Mouse (Mus musculus): ENCODE data around the gene Klk7. TPM values are rescaled to one million over a fixed set of nuclear protein-coding genes. Genes with fewer than 3 reads are reported as not detected.
A peak's percentile ranks its signal among the peaks of the same experiment; 100 is the strongest.

The Klk7 gene
- not detected for polyA plus RNA-seq (2017; shearing (Covaris generic))

DNA sequence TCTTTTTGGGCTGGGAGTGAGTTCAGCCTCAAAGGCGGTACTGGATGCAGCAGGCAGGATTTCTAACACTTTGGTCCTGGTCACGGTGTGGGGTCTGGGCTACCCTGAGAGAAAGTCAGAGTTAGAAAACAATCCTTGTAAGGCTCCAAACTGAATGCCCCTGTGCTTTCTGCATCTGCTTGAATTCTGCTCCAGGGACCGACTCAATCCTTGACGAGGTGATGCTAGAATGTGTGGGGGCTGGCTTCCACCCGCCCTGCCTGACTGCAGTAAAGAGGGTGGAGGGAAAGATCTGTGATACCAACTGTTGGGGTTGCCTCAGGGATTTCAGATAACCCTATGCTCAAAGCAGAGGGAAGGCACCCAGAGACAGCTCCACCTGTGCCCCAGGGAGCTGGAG is at the start of gene Klk7:
TSS of gene Klk7 (plus strand) at position 301 of the 400 bp plus-strand sequence.
- ATAC-seq = no peak

DNA sequence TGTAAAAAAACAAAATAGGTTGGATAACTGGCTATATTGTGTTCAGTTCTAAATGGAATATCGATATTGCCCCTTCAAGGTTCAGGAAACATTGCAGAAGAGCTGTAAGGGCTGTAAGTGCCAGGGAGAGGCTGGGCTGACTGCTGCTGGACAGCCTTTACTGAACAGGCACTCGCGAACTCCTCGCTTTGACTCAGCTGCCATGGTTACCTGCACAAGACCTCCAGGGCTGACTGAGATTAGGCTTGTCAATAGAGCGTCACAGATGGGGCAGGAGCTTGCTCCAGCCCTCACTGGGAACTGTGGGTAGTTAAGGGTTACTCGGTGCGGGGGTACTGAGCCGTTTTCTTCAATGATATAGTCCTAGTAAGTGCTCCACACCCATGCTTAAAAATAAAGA is 44.6 kb upstream of the Klk7 start:
- no peak for ATAC-seq

DNA sequence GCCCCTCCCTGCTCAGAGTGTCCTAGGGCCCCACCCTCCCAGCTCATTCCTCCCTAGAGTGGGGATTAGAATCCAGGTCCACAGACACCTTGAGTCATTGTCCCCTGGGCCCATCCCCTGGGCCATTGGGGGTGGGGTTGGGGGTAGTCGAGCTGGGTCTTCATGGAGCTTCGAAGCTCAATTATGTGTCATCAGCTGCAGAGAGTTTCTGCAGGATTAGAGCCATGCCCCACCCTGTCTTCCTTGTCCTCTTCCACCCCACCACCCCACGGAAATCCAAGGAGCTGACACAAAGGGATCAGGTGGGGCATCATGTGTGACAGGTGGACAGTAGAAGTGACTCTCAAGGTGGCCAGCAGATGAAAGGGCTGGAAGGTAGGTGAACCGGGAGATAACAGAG is 42.5 kb upstream of the Klk7 start, which contains the start of gene Klk12:
TSS of gene Klk12 (plus strand) at position 301 of the 400 bp plus-strand sequence.
- no peak for ATAC-seq

DNA sequence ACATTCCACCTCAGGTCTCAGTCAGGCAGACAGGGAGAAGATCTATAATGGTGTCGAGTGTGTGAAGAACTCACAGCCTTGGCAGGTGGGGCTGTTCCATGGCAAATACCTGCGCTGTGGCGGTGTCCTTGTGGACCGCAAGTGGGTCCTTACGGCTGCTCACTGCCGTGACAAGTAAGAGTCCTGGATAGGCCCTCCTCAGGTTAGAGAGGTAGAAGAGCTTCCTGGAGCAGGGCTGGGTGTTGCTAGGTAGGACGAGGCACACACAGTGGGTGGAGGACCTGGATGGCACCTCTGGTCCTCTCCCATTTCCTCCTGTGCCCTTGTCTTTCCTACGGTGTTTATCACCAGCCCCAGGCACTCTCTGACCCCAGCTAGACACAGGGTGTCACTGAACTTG is 41.5 kb upstream of the Klk7 start:
- no peak for ATAC-seq

DNA sequence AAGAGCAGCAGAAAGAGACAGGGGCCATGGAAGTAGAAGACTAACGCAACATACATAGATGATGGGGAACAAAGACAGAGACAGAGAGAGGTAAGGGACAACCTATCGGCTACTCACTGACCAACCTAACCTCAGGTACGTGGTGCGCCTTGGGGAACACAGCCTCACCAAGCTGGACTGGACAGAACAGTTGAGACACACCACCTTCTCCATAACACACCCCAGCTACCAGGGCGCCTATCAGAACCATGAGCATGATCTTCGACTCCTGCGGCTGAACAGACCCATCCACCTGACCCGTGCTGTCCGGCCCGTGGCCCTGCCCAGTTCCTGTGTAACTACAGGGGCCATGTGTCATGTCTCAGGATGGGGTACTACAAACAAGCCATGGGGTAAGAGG is 40.4 kb upstream of the Klk7 start:
- no peak for ATAC-seq

DNA sequence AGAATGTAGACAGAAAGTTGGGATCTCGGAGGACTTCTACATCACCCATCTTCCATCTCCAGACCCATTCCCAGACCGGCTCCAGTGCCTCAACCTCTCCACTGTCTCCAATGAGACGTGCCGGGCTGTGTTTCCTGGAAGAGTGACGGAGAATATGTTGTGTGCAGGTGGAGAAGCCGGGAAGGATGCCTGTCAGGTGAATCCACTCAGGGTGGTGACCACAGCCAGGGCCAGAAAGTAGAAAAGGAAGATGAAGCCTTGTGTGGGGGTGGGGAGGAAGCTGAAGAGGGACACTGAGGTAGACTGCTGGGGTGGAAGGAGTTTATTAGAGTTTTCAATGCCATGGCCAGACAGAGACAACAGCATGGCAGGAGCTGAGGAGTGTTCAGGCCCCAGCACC is 39.2 kb upstream of the Klk7 start:
- ATAC-seq = no peak

DNA sequence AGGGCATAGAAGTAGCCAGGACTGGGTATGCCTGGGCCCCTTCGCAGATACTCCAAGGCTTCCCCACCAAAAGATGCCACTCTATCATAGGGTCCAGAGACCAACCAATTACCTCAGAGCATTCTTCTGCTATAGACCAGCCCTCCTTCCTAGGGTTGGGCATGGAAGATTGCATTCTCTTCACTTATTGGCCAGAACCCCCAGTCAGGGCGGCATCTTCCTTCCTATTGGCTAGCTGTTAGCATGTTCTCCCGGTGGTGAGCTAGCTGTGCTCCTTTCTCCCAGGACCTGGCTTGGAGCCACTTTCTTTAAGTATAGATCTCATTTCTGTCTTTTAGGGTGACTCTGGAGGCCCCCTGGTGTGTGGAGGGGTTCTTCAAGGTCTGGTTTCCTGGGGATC is 38.2 kb upstream of the Klk7 start:
- ATAC-seq = no peak

DNA sequence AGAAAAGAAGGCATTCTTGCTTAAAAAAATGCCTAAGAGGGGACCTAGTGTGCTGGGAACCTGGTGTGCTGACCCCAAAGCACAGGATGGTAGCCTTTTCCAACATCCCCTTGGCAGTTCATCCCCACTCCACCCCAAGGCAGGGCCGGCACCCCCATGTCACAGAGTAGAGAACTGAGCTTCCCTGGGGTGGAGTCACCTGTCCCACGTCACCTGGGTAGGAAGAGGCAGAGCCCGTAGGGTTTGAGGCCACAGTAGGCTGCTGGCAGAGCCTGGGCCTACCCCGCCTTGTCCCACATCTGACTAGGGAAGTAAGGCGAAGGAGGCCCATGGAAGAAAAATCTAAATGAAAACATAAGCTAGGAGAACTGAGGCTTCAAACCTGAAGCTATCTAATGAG is 36.7 kb upstream of the Klk7 start, which contains the start of gene Klk11:
TSS of gene Klk11 (plus strand) at position 241 of the 400 bp plus-strand sequence.
- ATAC-seq = no peak

DNA sequence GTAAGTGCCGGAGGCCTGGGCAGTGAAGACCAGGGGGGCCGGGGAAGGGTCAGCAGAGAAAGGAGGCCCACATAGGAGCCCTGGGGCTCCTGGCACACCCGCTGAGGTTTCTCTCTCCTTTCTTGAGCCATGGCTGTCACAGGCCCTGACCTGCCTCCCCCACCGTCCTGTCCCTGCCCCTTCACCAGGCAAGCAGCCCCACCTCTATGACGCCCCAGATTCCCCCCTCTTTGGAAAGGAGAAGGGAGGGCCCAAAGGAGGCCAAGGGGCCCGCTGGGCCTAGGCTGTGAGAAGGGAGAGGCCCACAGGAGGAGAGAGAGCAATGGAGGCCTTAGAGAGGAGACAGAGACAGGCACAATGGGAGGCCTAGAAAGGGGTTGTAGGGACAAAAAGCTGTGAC is 36.3 kb upstream of the Klk7 start:
- no peak for ATAC-seq

DNA sequence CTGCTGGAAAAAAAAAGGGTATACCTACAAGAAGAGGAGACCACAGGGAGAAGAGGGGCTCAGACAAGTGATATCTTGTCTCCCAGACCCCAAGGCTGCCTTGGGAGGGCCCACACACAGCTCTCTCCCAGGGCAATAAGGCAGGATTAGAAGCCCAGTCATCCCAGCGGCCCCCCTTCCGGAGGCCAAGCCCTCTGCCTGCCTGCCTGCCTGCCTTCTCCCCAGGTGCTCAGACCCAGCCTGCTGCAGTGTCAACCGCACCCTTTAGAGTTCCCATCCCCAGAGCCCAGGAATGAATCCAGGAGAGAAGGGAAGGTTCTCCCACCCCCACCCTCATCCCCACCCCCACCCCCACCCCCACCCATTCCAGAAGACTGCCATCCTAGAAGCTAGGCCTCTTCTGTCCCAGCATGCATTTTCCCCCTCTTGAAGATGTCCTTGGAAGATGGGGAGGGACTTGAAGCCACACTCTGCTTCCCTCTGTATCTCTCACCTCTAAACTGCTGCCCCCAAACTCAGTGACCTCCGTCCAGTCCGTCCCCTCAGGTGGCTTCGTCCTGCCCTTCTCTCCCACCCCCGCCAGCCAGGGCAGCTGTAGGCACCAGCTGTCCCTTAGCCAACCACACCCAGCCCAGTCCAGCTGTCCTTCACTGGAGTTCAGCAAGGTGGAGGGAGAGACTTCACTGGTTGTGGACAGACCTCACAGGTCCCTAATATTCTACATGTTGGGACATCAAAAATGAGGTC is 35.6 kb upstream of the Klk7 start:
- no peak for ATAC-seq

DNA sequence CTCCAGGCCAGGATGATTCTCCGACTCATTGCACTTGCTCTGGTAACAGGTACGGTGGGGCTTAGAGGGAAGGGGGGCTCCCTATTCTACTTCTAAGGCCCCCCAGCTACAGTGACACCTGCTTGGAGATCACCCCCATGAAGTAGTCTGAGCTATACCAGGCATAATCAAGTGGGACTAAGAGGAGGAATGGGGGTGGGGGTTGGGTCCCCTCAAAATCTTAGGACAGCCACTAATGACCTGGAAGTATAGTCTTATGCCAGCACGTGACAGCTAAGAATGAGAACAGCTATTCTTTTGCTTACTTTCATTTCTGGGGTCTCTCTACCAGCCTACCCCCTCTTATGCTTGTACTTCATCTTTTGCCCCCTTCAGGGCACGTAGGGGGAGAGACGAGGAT is 34.6 kb upstream of the Klk7 start:
- ATAC-seq = no peak

DNA sequence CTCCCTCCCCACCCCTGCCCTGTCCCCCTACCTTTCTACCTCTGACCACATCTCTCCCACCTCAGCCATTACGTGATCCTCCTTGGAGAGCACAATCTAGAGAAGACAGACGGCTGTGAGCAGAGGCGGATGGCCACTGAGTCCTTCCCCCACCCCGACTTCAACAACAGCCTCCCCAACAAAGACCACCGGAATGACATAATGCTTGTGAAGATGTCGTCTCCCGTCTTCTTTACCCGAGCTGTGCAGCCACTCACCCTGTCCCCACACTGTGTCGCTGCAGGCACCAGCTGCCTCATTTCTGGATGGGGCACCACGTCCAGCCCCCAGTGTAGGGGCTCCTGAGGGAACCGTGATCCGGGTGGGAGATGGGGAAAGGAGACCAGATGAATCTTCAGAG is 33.7 kb upstream of the Klk7 start:
- ATAC-seq = no peak

DNA sequence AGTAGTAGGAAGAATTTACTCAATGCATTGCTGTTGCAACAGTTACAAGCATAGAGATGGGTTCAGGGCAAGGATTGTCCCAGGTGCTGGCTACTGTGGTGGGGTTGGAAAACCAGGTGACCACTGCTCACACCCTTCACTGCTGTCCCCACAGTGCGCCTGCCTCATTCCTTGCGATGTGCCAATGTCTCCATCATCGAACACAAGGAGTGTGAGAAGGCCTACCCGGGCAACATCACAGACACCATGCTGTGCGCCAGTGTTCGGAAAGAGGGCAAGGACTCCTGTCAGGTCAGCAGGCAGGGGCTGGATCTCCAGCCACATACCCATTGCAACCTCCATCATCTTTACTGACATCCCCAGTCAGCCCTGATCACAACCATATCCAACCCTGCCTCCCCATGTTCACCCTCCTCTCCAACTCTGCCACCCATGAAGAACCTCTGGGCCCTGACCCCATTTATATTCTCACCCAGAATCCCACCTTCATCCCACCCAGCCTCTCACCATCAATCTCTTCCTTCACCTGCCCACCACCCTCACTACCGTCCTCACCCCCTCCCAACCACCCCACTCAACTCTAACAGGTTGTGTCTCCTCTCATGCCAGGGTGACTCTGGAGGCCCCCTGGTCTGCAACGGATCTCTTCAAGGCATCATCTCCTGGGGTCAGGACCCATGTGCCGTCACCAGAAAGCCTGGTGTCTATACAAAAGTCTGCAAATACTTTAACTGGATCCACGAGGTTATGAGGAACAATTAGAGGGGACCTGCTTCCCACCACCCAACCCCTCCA is 32.7 kb upstream of the Klk7 start:
- no peak for ATAC-seq

DNA sequence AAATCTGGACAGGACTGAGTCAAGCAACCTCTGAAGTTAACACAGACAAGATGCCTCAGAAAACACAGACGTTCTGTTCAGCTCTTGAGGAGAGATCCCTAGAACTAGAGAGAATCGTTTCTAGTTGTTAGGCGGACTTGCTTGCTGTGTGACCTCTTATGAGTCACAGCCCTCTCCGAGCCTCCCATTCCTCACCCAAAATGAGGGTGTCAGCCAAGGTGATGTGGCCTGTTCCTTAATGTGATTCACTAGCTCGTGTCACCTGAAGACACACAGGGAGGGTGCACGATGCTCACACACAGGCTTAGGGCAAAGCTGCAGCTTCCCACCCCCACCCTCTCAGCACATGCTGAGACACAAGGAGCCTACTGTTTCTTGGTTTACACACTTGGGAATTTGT is 30.9 kb upstream of the Klk7 start:
- ATAC-seq = no peak

DNA sequence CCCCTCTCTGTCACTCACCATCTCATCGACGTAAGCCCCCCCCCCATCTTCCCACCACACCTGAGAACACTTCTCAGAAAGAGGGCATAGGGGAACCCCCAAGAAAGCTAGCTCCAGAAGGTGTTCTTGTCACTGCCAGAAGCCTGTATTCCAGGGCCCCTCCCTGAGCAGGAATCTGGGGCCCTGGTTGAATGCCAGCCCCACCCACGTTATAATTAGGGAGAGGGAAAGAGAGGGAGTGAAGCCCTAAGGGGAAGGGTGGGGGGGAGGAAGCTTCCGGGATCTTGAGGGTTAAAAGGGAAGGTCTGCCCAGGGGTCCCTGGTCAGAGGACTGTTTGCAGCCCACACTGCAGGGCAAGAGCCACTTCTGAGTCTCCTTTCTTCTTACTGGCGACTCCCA is 30.3 kb upstream of the Klk7 start, which contains the start of gene Klk10:
TSS of gene Klk10 (plus strand) at position 290 of the 400 bp plus-strand sequence.
- ATAC-seq = no peak

DNA sequence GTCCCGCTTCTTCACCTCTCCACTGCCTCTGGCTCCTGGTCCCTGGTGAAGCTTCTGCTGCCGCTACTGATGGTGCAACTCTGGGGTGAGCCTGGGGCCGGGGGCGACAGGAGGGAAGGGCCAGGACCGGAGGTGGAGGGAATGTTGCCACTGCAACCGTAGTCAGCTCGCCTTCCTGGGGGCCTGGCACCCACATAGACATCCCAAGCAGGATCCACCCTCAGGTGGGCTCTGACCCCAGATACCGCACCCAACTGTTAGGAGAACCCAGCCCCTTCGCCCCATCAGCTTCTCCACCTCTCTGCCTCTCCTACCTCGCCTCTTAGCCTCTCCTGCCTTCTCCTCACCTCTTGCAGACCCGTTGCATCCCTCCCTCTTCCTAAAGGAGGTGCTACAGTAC is 29.6 kb upstream of the Klk7 start:
- no peak for ATAC-seq

DNA sequence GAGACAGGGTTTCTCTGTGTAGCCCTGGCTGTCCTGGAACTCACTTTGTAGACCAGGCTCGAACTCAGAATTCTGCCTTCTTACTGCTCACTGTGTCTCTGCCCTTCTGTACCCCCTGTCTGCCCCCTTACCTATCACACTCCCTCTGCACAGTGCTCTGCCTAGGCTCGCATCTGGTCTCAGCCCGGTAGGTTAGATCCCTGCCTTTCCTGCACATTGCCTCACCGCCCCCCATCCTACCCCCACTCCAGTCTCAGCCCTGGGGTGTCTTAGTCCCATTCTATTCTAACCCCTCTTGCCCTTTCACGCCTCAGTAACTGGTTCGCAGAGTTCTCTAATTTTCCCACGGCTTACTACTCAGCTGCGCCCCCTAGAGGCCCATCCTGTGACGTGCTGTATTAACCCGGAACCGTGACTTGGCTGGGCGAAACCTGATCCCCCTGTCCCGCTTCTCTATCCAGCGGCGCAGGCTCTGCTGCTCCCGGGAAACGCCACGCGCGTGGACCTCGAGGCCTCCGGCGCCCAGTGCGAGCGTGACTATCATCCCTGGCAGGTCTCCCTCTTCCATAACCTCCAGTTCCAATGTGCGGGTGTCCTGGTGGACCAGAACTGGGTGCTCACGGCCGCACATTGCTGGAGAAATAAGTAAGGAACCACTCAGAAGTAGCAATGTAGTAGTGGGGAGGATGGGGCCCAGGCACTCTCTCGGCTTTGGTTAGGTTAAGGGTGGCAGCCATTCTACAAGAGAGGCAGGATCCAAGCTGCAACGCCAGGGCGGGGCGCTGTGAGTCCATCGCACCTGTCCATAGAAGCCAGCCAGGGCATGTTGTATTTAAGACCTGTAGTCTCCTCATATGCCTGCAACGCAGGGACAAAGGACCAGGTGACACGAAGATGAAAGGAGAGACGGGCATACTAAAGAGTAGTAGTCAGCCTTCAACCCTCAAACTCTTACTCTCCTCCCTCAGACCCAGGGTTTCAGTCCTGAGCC is 28.5 kb upstream of the Klk7 start:
- peak; percentile 78 for ATAC-seq

DNA sequence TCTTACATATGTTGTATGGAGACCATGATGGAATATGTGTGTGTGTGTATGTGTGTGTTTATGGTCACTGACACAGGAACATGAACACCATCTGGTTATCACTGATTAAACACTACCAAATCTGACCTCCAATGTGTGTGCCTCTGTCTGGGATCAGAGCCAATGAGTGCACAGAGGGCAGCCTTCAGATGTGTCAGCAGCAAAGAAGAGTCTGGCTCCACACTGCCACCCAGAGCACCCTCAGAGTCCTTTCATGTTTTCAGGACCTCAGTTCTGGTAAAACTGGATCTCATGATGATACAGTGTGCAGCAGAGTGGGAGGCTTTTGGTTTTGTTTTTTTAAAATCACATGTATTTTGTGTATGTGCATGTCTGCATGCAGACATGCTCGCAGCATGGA is 25.8 kb upstream of the Klk7 start:
- ATAC-seq = no peak

DNA sequence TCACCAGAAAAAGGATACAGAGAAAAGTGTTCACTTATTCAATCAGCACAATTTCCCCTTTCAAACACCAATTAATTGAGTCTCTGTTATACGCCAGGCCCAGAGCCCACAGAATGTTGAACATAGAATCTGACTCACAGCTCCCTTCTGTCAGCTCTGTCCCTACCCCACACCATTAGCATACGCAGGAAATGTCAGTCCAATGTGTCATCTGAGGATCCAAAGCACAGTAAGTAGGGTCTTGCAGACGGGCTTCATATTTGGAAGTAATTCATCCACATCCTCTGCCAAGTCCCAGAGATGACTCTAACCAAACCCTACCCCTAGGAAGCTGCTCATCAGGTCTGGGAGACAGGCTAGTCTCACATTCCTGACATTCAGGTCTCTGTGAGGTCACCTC is 23.0 kb upstream of the Klk7 start:
- no peak for ATAC-seq

DNA sequence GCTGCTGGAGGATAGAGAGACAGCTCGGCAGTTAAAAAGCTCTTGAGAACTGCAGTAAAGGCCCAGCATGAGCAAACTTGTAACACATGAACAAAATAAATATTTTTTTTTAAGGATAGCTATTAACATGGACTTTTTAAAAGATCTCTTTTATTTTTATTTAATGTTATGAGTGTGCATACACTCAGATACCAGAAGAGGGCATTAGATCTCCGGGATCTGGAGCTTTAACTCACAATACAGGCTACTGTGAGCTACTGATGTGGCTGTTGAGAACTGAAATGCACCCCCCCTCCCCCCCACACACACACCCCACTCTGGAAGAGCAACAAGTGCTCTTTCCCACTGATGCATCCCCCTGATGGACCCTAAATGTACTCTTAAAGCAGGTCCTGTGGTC is 21.8 kb upstream of the Klk7 start:
- ATAC-seq = no peak

DNA sequence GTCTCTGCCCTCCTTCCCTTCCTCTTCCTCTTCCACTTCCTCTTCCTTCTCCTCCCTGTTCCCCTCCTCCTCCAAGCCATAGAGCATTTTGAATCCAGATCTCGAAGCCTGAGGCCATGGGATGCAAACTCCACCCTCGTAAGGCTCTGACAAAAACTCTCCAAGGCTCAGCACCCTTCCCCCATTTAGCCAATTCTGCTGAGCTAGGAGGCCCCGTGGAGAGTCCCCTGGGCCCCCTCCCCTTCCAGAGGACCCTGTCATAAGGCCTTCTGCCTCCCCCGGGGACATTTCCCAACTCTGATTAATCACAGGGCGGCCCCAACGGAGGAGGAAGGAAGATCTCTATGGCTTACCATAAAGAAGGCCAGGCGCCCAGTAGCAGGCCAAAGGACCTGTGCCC is 19.5 kb upstream of the Klk7 start, which contains the start of gene Klk9:
TSS of gene Klk9 (plus strand) at position 301 of the 400 bp plus-strand sequence.
- ATAC-seq = no peak

DNA sequence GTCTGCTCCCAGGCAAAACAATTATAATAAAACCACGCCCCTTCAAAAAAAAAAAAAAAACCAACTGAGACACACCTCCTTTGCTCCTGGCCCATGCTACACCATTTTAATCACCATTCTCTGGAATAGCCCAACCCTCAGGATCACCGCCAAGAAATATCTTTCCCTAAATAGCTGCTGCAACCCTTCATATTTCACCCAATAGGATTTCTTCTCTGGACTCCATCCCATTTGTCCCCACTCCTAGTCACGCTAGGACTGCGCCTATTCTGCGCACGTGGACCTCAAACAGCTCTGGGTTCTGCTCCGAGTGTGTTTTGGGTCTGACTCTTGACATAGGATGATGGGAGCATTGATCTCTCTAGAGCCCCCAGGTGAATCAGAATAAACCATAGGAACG is 14.7 kb upstream of the Klk7 start:
- ATAC-seq = no peak

DNA sequence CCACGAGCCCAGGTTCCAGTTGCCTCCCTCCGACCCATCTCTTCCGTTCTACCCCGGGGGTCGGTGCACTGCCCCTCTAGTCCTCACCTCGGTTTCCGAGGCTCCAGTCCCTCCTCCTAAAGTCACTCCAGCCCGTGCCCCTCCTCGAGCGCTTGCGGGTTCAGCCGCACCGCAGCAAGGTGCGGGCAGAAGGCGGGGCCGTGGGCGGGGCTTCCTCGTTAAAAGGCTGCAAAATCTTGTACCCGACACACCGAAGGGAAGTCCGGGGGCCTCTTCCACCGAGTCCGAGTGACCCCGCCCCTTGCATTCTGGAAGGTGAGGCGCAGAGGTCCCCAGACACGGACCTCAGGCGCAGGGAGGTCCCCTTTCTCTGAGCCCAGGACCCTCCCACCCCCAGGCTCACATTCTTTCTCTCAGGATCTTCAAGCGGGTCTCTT is 13.7 kb upstream of the Klk7 start, which contains the start of gene Klk8:
TSS of gene Klk8 (plus strand) at position 245 of the 437 bp plus-strand sequence.
- ATAC-seq = peak; percentile 62

Measured in activated CD4-positive, CD25-positive, alpha-beta regulatory T cell, adult 4 months (primary cell).